Mouse (Mus musculus): Measurements from ENCODE around the gene Mamdc2.

Gene Mamdc2

DNA sequence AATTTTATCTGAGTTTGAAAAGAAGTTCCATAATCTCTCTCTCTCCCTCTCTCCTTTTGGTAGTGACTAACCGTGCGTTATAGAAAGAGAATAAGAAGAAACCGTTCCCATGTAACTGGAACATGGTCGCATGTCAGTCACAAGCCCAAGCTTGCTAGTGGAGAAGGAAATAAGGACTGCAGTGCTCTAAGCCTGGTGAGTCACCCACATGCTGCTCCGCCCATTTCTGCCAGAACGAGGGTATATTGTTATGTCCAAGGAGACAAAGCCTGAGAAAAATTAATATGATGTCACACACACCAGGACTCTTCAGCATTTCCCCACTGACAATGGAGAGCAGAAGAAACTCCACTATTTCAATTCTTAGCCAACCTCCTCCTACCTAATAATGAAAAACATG is 93.5 kb downstream of the Mamdc2 start:
- DNase-seq (ENCODE audit: low spot score) = no peak

GRCm38 (mm10) chr19:23353881-23354401 is 94.3 kb downstream of the Mamdc2 start:
- DNase-seq (ENCODE audit: low spot score) = no peak

DNA sequence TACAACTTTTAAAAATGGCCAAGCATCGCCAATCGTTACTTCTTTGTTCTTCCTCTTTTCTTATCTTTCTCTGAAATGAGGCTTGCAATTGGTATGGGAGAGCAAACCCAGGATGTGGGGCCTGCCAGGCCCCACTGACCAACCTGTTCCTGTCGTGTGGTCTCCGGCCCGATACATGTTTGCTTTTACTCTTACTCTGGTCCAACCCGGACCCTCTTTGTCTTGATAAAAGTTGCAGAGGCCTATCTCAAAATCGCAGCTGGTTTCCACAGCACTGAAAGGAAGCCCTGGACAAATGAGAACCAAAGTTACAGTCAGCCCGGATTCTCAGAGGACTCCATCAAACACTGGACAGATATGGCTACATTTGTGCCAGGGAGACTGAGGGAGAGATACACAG is 95.1 kb downstream of the Mamdc2 start:
- DNase-seq (ENCODE audit: low spot score) = no peak

- no peak for DNase-seq (ENCODE audit: low spot score)
Observed at GRCm38 (mm10) chr19:23351808-23352491, 96.3 kb downstream of the Mamdc2 start.

DNA sequence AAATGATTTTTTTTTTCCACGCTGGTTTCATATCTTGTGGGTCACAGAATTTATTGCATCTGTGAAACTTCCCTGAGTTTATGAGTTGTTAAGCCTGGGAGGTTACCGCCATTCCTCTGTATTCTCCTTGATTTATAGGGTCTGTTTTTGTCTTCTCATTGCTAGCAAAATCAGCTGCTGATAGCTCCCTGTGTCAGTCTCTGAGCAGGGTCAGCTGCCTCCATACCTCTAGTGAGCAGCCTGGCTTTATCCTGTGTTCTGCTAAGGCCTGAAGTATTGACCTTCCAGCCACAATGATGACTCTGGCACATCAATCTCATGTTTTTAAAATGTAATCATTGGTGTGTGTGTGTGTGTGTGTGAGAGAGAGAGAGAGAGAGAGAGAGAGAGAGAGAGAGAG is 98.3 kb downstream of the Mamdc2 start:
- no peak for DNase-seq (ENCODE audit: low spot score)

DNA sequence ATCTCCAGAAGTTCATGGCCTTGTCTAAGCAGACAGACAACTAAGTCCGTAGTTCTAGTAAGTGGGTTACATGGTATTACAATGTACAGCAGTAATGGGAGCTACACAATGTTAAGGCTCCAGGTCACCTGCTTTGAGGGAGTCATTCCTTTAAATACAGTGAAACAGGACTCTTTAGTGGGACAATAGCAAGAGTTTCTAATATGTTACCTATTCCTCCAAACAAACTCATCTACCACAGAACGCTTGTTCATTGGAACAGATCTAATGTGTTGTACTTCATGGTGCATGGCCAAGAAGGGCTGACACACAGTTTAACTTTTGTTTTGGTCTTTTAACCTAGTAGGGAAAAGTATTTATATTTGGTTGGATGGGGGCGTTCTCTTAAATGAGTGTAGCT is 105.5 kb downstream of the Mamdc2 start:
- no peak for DNase-seq (ENCODE audit: low spot score)

DNA sequence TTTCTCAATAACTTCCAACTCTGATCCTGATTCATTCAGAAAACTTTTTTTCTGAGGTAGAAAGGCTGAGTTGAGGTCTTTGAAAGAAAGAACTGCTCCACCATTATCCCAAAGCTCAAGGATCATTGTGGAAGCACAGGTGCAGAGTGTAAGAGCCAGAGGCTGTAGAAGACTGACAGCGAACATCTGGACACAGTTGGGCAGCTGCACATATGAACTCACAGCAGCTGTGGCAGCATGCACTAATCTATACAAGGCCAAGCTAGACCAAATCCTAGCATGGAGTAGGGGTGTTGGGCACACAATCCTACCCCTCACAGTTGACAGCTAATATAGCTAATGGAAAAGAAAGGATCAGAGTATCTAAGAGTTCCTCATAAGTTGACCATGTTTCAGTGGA is 115.4 kb downstream of the Mamdc2 start:
- DNase-seq (ENCODE audit: low spot score) = no peak

DNA sequence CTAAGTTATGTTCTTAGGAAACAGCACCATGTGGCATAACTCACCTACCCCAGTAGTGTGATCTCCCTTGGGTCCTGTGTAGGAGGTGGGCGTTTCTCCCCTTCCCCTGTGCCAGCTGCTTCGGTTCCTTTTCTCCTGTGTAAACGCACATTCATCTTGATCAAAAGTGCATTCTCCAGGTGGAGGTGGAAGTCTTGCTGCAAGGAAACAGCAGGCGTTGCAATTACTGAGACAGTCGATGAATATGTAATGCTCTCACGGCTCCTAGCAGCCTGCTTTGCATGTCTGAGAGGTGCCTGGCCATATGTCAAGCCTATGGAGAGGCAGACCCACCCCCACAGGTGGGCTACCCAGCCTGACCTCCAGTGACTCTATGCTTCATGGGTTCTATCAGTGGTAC is 117.4 kb downstream of the Mamdc2 start:
- DNase-seq (ENCODE audit: low spot score) = no peak

DNA sequence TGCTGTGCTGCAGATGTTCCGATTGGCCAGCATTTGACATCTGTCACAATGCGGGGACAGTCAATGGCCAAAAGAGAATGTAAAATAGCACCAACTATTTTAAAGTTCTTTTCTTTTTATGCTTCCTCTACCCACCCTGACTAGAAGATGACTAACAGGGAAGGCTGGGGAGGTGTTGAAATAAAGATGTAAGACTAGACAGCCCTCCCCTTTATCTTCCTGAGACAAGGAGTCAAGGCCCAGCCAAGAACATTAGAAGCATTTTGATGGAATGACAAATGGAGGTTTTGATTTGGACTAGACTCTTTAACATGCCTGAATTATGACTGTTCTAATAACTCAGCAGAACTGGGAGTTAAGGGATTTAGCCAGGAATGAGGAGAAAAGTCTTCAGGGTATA is 118.9 kb downstream of the Mamdc2 start:
- DNase-seq (ENCODE audit: low spot score) = no peak

DNA sequence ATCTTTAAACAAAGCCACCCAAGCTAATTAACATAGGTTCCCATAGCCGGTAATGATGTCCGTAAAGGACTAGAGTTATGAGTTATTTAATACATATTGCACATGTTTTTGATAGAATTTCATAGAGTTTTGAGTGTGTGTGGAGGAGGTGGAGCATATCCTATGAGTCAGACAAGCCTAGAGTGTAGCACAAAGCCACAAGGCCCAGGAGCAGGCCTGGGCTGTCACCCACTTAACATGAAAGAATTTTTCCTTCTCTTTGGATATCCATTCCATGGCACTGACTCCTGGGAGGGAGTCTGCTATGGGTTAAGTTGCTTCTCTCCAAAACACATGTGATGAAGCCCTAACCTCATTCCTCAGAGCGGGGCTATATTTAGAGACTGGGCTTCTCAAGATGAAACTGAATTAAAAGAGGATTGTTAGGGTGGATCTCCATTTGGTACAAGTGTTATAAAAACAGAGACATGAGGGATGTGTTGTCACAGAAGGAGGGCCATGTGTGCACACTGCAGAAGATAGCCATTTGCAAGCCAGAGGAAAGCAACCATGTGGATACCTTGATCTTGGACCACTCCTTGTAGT is 121.1 kb downstream of the Mamdc2 start:
- no peak for DNase-seq (ENCODE audit: low spot score)

DNA sequence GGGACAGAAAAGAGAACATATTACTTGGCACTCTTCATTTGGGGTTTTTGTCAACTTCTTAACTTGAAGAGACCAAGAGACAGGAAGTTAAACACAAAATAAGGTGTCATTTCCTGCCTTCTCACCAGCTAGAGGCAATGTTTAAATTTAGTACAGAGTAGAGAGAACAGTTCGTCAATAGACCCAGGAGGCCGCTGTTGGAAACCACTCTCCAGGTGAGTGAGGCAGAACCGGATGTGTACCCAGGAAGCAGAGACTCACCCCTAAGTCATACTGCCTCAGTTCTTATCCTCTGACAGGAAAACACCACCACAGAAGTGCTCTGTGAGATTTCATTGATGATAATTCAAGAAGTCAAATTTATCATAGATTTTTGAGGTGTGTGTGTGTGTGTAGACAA is 125.1 kb downstream of the Mamdc2 start:
- DNase-seq (ENCODE audit: low spot score) = no peak

DNA sequence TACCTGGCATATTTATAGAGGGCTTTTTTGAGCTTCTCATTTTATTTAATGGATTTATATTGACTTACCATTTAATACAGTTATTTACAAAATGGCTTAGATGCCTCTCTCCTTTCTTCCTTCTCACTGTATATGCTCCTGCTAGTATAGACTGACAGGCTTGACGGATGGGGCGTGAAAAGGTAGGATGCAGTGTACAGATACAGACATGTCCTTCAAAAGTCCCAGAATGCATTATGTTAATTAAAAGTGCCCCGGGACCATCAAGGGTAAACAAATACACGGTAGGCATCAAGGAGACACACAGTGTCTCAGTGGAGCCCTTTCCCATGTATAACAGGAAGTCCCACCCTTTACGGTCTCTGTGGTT is 130.3 kb downstream of the Mamdc2 start:
- no peak for DNase-seq (ENCODE audit: low spot score)

DNA sequence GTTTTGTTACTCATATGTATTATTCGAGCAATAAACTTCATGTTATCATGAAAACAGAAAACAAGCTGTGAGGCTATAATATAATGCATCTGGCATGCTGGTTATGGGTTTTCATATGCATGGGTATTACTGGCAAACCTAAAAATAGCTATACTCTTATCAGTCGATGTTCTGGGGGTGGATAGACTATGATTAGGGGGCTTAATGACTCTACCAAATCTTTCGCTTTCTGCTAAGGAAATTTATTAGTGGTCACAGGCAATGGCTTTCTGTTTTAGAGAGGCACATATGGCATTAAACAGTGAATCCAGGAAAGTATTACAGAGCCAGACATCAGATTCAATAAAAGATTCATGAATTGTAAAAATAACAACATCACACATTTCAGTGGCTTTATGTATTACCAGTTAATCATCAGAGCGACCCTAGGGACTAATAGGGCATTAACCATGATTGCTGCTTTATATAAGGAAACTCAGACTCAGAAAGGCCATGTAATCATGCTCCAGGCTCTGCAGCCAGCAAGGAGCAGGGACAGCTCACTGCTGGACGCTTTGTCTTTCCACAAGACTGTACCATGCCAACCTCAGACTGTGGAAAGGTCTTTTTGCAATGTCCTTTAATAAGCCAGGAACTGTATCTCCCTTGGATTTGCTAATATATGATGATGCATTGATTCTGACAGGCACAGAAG is 130.8 kb downstream of the Mamdc2 start:
- DNase-seq (ENCODE audit: low spot score) = no peak

DNA sequence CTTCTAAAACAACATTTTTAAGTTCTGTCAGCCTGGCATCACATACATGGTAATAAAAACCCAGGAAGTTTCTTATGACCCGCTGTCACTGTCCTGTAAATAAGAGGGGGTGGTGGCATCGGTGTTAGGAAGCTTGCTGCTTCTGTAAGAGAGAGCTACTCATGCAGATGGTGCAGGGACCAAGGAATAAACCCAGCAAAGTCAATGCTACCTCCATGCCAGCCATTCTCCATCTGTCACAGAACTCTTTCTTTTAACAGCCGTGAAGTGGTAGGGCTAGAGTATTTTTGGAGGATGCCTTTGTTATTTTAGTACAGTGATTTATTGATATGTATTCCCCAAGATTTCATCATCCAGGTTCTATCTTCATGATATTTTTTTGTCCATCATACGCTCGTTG is 131.4 kb downstream of the Mamdc2 start:
- no peak for DNase-seq (ENCODE audit: low spot score)

DNA sequence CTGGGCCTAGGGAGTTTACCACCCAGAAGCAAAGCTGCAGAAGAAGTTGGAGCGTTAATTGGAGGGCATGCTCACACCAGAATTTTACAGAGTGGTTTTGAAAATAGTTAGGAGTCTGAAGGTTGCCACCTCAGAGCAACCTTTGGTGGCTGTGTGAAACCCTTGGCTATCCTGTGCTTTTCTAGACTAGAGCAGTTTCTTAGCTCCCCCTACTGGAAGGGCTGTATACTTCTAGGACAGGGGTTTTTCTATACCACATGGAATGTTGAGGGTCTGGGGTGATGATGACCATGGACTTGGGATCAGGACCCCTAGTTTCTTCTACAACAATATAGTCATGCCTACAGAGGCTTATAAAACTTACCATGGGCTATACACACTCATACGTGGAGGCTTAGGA is 138.3 kb downstream of the Mamdc2 start:
- DNase-seq (ENCODE audit: low spot score) = no peak

GRCm38 (mm10) chr19:23306671-23307070 is 141.6 kb downstream of the Mamdc2 start:
- DNase-seq (ENCODE audit: low spot score) = no peak

DNA sequence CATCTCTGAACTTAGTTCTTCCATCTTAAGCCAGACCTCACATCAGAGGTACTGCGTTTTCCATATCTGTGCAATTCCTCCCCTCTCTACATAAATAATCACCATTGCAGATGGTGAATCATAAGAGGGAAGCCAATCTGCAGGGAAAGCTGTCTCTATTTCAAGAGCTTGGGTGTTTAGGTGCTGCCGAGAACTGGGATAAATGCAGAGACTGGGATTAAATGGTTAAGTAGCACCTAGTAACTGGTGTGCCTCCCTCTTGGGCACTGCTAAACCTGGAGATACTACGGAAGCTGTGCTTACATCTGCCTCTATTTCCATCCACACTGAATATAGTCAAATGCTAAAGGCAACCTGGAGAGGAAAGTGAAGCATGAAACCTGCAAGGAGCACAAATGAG is 148.3 kb downstream of the Mamdc2 start:
- no peak for DNase-seq (ENCODE audit: low spot score)

GRCm38 (mm10) chr19:23298917-23299316 is 149.3 kb downstream of the Mamdc2 start:
- no peak for DNase-seq (ENCODE audit: low spot score)

DNA sequence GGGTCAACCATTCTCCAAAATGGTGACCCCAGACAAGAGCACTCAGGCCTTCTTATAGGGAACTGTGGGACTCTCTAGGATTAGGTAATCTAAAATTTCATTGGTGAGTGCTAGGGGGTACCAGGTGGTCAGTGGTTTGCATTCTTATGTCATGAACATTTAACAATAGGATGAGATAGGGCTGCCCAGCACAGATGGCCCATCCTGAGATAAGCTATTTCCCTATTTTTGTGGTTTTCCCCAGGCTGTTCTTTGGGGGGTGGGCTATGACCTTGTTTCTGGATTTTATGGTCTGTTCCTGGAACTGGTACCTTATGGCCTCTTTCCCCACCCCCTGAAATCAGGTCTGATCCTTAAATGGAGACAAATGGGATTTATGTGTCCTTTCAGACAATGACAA is 151.1 kb downstream of the Mamdc2 start:
- no peak for DNase-seq (ENCODE audit: low spot score)

- DNase-seq (ENCODE audit: low spot score) = no peak
Observed at GRCm38 (mm10) chr19:23289251-23289650, 159.0 kb downstream of the Mamdc2 start.

DNA sequence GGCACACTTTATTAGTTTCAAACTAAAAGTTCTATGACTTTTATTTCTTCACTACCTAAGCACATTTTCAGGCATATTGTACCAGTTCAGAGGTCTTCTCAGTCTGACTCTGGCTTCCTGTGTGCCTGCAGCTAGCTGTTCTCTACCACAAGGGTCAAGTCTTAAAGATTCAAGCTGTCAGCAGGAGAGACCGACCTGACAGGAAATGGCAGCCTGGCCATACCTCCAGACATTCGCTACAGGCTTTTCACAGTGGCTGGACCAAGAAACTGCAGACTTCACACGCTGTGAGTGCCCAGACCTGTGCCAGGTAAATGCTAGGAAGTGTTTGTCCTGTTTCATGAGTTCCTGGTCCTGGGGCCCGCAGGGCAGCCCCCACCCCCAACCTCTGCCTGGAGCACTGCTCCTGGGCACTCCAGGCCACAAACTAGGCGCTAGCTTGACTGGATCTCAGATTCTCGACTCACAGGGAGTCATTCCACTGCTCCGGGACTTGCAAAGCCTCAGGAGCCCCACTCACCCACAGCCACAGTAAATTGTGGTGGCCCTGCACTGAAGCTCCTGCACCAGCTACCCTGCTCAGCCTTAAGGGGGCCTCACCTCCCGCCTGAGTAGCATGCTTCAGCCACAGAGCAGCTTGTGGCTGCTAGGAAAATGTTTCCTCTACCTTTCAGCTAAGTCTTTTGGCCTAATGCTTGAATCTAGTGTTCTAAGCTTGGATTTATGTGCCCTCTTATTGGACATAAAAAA is 166.2 kb downstream of the Mamdc2 start:
- no peak for DNase-seq (ENCODE audit: low spot score)

- DNase-seq (ENCODE audit: low spot score) = no peak
Observed at GRCm38 (mm10) chr19:23274054-23274724, 174.1 kb downstream of the Mamdc2 start.

All from urinary bladder, postnatal 25 days (tissue).